Mouse (Mus musculus): ENCODE results near the gene Gm44805. TPM values are rescaled to one million over a fixed set of nuclear protein-coding genes. Genes with fewer than 3 reads are reported as not detected.

Gm44805 gene
- polyA plus RNA-seq, 1 experiment, result not detected

DNA sequence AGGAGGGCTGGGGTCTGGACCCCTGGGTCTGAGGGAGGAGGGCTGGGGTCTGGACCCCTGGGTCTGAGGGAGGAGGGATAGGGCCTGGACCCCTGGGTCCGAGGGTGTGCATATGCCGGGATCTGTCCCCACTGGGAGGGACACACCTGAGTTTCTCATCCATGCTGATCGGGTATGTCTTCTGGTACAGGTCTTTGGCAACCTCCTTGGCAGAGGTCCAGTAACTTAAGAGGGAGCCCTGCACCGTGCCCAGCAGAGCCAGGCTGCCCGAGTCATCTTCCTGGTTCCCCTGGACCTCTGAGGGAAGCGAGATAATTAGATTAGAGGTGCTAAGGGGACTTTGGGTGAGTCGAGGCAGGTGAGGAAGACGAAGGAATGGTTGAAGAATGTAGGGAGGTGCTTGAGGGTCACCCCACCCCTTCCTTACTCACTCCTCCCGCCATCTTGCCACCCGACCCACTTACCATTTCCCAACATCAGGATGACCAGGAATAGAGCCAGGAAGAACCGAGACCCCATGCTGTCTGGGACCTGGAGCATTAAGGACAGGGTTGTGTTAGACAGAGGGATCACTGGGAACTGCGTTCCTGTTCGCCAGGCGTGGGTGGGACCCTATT lies 8.0 kb downstream of the Gm44805 start:
- Histone ChIP-seq H3K27ac (ENCODE audit: insufficient read depth, low read depth, low read length) (no peak overlapping the region), H3K4me3 (ENCODE audit: insufficient read depth, low read depth, low read length) (no peak overlapping the region), H3K4me1 (ENCODE audit: control insufficient read depth, insufficient read depth, low read length) (peaks cover 8% of the 10 kb centered on the region)
- WGBS, result 64% methylated on average over 14 of the region's 14 CpGs
- TF ChIP-seq CTCF (IDR thresholded peaks at IDR 0.05; ENCODE audit: insufficient read depth, low read depth, low read length) (no peak), POLR2A (IDR thresholded peaks at IDR 0.05; ENCODE audit: insufficient read depth, low read depth, low read length) (no peak)

DNA sequence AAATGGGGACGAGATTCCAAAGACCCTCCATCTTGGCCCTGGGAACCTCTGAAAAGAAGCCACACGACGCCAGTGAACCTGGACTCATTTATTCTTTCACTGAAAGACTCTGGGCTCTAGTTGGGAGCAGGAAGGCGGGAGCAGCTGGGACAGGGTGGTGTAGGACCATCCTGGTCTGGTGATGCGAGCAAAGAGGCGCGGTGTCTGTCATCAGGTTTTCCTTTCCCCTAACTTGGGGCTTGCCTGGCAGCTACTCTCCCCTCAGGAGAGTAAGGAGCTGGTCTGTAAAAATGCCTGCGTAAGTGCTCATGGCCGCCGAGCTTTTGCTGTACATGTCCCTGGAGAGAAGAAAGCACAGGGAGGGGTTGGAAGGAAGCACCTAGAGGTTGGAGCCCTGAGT lies 9.7 kb downstream of the Gm44805 start:
- TF ChIP-seq POLR2A (IDR thresholded peaks at IDR 0.05; ENCODE audit: insufficient read depth, low read depth, low read length), result no peak
- TF ChIP-seq CTCF (IDR thresholded peaks at IDR 0.05; ENCODE audit: insufficient read depth, low read depth, low read length), result no peak
- Histone ChIP-seq H3K27ac (ENCODE audit: insufficient read depth, low read depth, low read length) (no peak overlapping the region), H3K4me3 (ENCODE audit: insufficient read depth, low read depth, low read length) (no peak overlapping the region), H3K4me1 (ENCODE audit: control insufficient read depth, insufficient read depth, low read length) (peaks cover 8% of the 10 kb centered on the region)
- 73% methylated on average over 10 of the region's 10 CpGs for WGBS

DNA sequence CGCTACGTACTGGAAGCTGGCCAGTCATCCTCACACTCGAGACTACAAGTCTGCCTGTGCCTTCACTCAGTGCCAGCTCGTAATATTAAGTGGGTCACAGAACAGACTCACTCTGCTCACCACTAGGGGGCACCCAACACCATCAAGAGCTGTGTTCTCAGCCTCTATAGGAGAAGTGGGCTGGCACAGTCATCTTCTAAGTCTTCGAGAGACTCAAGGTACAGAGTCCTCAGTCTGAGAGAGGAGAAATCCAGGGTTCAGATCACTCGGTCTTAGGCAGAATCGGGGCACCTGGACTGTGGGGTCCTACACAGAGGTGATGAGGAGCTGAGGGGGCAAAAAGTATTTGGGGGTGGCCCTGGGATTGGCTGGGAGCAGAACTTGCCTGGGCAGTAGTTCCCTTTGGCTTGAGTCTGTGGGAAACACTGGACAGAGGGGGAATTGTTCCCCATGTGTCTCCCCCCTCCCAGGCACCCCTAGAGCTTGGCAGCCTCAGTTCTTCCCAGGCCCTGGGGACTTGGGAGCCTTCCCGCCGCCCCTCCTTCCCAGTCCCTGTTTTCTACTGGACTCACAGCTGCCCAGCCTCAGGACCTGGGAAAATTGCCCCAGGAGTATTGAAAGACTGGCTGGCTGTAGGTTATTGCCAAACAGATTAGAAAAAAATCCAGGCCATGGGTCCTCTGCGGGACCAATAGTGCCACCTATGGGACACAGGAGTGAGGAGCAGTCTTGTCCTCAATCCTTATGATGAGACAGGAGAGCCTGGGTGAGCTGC lies 12.1 kb downstream of the Gm44805 start:
- 2% methylated on average over 10 of the region's 10 CpGs for WGBS

DNA sequence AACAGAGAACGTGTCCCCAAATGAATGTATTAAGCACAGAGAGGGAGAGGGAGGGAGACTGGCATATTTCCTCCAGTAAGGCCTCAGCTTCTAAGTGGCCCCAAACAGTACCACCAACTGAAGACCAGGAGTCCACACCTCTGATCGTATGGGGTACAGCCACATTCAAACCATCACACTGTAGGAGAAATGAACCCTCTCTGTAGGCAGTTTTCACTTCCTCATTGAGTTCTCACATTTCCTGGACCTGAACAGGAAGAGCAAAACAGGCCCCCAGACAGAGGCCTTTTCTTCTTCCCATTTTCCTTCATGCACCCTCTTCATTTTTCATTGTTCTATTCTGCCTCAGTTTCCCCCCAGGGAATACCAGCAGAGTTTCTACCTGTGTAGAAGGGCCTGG lies 13.8 kb downstream of the Gm44805 start:
- Histone ChIP-seq H3K27ac (ENCODE audit: insufficient read depth, low read depth, low read length) (no peak overlapping the region), H3K4me1 (ENCODE audit: control insufficient read depth, insufficient read depth, low read length) (peaks cover 18% of the 10 kb centered on the region), H3K4me3 (ENCODE audit: insufficient read depth, low read depth, low read length) (no peak overlapping the region)
- TF ChIP-seq POLR2A (IDR thresholded peaks at IDR 0.05; ENCODE audit: insufficient read depth, low read depth, low read length), result no peak
- TF ChIP-seq CTCF (IDR thresholded peaks at IDR 0.05; ENCODE audit: insufficient read depth, low read depth, low read length), result no peak
- WGBS, result 66% methylated on average over 2 of the region's 2 CpGs

More for the DNA sequence above, 12.1 kb downstream of the Gm44805 start:
- Histone ChIP-seq H3K4me3 (ENCODE audit: insufficient read depth, low read depth, low read length) (no peak overlapping the region), H3K27ac (ENCODE audit: insufficient read depth, low read depth, low read length) (peak overlapping the region; percentile 27; the same call in 1 of the 2 replicates), H3K4me1 (ENCODE audit: control insufficient read depth, insufficient read depth, low read length) (peaks cover 10% of the 10 kb centered on the region)
- TF ChIP-seq POLR2A (IDR thresholded peaks at IDR 0.05; ENCODE audit: insufficient read depth, low read depth, low read length) (no peak), CTCF (IDR thresholded peaks at IDR 0.05; ENCODE audit: insufficient read depth, low read depth, low read length) (peak; percentile 15)

DNA sequence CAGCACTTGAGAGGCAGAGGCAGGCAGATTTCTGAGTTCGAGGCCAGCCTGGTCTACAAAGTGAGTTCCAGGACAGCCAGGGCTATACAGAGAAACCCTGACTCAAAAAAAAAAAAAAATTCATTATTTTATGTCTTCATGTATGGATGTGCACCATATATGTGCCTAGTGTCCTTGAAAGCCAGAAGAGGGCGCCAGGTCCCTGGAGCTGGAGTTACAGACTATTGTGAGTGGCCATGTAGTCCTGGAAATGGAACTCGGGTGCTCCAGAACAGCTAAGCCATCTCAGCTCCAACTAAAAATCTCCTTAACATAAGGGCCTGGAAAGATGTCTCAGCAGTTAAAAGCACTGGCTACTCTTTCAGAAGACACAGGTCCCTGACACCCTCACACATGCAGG lies 14.5 kb downstream of the Gm44805 start:
- H3K4me3 ChIP-seq (ENCODE audit: insufficient read depth, low read depth, low read length), result no peak overlapping the region
- 42% methylated on average over 3 of the region's 3 CpGs for WGBS
- peaks cover 19% of the 10 kb centered on the region for H3K4me1 ChIP-seq (ENCODE audit: control insufficient read depth, insufficient read depth, low read length)
- TF ChIP-seq CTCF (IDR thresholded peaks at IDR 0.05; ENCODE audit: insufficient read depth, low read depth, low read length), result no peak
- no peak overlapping the region for H3K27ac ChIP-seq (ENCODE audit: insufficient read depth, low read depth, low read length)

DNA sequence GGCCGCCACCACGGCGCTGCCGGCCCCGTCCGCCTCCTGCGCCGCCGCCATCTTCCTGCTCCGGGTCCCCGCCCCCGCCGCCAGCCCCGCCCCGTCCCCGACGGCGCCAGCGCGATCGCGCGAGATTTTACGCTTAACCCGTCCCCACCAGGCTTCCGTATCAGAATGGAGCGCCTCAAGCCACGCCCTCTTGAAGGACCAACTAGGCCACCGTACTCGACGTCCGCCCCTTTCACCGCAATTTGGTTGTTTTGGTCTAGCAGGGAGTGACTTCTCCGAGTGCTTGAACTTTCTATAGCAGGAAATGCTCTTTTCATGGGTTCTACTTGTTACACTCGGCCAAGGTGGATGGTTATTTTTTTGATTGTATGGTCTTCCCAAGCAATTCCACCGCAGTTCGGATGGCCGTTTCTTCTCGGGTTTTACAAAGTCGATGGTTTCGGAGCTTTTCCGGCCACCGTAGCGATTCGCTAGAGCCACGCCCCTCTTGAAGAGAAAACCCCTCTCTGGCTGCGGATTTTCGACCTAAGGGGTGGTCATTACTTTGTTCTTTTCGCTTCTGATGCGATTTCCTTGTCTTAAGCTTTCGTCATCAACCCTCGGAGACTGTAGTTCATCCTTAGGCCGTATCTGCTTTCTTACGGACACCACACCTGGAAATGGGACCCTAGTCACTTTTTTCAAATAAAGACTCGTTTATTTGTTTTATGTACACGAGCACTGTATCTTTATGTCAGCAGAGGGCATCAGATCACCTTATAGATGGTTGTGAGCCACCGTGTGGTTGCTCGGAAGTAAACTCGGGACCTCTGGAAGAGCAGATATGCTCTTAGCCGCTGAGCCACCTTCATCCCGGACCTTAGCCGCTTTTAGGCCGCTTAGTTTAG lies 16.0 kb downstream of the Gm44805 start, which contains the start of gene Clptm1:
Gene Clptm1 (minus strand): TSS at position 79 of the 887 bp plus-strand sequence.
- H3K4me1 ChIP-seq (ENCODE audit: control insufficient read depth, insufficient read depth, low read length), result peaks cover 19% of the 10 kb centered on the region
- WGBS, result under 1% methylated on average over 62 of the region's 63 CpGs
- no peak for TF ChIP-seq CTCF (IDR thresholded peaks at IDR 0.05; ENCODE audit: insufficient read depth, low read depth, low read length)
- 0 out of 2 replicates have a peak, but pooled peaks have one; percentile 42 for TF ChIP-seq POLR2A (IDR thresholded peaks at IDR 0.05; ENCODE audit: insufficient read depth, low read depth, low read length)
- peak within 1 kb of the TSS; percentile 75 for H3K27ac ChIP-seq (ENCODE audit: insufficient read depth, low read depth, low read length)
- H3K4me3 ChIP-seq (ENCODE audit: insufficient read depth, low read depth, low read length), result peak within 1 kb of the TSS; percentile 86

DNA sequence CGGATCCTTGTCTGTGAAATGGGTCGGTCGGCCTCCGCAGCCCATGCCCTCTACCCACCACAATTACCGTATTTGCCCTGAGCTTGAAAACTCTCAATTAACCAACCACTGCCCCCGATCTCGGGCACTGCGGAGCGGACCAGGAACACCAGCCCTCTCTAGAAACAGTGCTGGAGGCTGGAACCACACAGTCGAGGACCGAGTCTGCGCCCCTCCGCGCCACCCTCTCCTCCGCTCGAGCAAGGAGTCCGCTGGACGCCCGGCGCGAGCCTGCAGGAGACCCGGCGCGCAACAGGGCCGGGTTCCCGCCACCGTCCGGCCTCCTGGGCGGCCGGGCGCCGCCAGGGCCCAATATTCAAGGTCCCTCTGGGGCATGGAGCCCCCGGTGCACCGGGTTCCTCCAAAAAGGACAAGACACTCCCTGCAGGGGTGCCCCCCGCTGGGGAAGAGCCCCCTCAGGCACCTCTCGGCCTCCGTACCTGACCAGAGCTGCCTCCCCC lies 16.7 kb downstream of the Gm44805 start:
- peak overlapping the region; percentile 28; the same call in 1 of the 2 replicates for H3K27ac ChIP-seq (ENCODE audit: insufficient read depth, low read depth, low read length)
- TF ChIP-seq POLR2A (IDR thresholded peaks at IDR 0.05; ENCODE audit: insufficient read depth, low read depth, low read length), result no peak; the same call in 1 of the 2 replicates
- no peak for TF ChIP-seq CTCF (IDR thresholded peaks at IDR 0.05; ENCODE audit: insufficient read depth, low read depth, low read length)
- peaks cover 19% of the 10 kb centered on the region for H3K4me1 ChIP-seq (ENCODE audit: control insufficient read depth, insufficient read depth, low read length)
- H3K4me3 ChIP-seq (ENCODE audit: insufficient read depth, low read depth, low read length), result peak overlapping the region; percentile 86
- WGBS, result 1% methylated on average over 37 of the region's 37 CpGs

DNA sequence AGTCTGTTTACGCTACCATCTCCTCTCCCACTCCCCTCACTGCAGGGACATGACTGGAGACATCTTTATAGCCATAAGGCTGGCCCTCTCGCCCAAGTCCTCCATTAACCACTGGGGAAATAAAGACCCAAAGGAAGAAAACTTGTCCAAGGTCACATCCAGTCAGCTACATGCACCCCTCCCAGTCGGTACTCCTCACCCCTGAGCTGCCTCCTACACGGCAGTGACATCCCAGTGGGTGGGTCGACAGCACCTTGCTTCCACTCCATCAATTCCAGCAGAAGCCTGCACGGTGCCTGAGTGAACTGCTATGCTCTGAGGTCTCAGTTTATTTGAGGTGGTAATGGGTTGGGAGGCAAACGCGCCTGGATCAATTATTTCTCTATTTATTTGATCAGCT lies 17.3 kb downstream of the Gm44805 start:
- WGBS, result 14% methylated on average over 8 of the region's 8 CpGs
- peaks cover 14% of the 10 kb centered on the region for H3K4me1 ChIP-seq (ENCODE audit: control insufficient read depth, insufficient read depth, low read length)
- peak overlapping the region; percentile 86 for H3K4me3 ChIP-seq (ENCODE audit: insufficient read depth, low read depth, low read length)
- H3K27ac ChIP-seq (ENCODE audit: insufficient read depth, low read depth, low read length), result no peak overlapping the region
- no peak for TF ChIP-seq POLR2A (IDR thresholded peaks at IDR 0.05; ENCODE audit: insufficient read depth, low read depth, low read length)
- no peak for TF ChIP-seq CTCF (IDR thresholded peaks at IDR 0.05; ENCODE audit: insufficient read depth, low read depth, low read length)

All from olfactory bulb, adult 2 months (tissue).